Mouse (Mus musculus) limb, embryonic 14.5 days (tissue): Measurements from ENCODE around the gene 1500009C09Rik. TPM values are rescaled to one million over a fixed set of nuclear protein-coding genes. Genes with fewer than 3 reads are reported as not detected.

ENCODE experiments used
- ATAC-seq: fragments of 200-750 bp; cut with Nextera tagmentation; 2 replicates; pipeline ENCODE4 v1.8.0; 2017; ENCODE audit warnings: low read depth, moderate number of reproducible peaks, moderate TSS enrichment; ENCODE audit not compliant: low FRiP score
- DNase-seq: peaks from one replicate; pipeline ENCODE4 v3.0.0-alpha.2; 2015; ENCODE audit warnings: low spot score
- H3K27ac ChIP-seq: fragments of 300-500 bp; sonication (generic); replicated peaks from 2 replicates; pipeline ENCODE4 v1.5.1; 2014; ENCODE audit warnings: low read depth, mild to moderate bottlenecking, low read length, moderate library complexity, mixed read lengths
- H3K27me3 ChIP-seq: fragments of 300-500 bp; sonication (generic); 2 replicates; pipeline ENCODE4 v1.6.1; 2014; ENCODE audit warnings: low read length, mixed read lengths; ENCODE audit not compliant: control insufficient read depth, insufficient read depth
- H3K36me3 ChIP-seq: fragments of 300-500 bp; sonication (generic); 2 replicates; pipeline ENCODE4 v1.6.1; 2014; ENCODE audit warnings: mild to moderate bottlenecking, low read length, moderate library complexity, mixed read lengths; ENCODE audit not compliant: control insufficient read depth, insufficient read depth
- H3K4me1 ChIP-seq: fragments of 300-500 bp; sonication (generic); 2 replicates; pipeline ENCODE4 v1.6.1; 2014; ENCODE audit warnings: antibody characterized with exemption, low read length, mixed read lengths; ENCODE audit not compliant: control insufficient read depth, insufficient read depth
- H3K4me2 ChIP-seq: fragments of 300-500 bp; sonication (generic); replicated peaks from 2 replicates; pipeline ENCODE4 v1.6.1; 2014; ENCODE audit warnings: low read depth, mild to moderate bottlenecking, low read length, moderate library complexity; ENCODE audit not compliant: severe bottlenecking
- H3K4me3 ChIP-seq: fragments of 300-500 bp; sonication (generic); replicated peaks from 2 replicates; pipeline ENCODE4 v1.5.1; 2014; ENCODE audit warnings: low read length
- H3K9ac ChIP-seq: fragments of 300-500 bp; sonication (generic); 2 replicates; pipeline ENCODE4 v1.6.1; 2014; ENCODE audit warnings: mild to moderate bottlenecking, low read depth, low read length, moderate library complexity; ENCODE audit not compliant: severe bottlenecking
- H3K9me3 ChIP-seq: fragments of 300-500 bp; sonication (generic); 2 replicates; pipeline ENCODE4 v1.6.1; 2016; ENCODE audit warnings: low read length; ENCODE audit not compliant: control insufficient read depth
- POLR2A ChIP-seq: fragments of 200-500 bp; IDR thresholded peaks from 2 replicates; pipeline ENCODE4 v1.8.0; 2012; ENCODE audit warnings: inconsistent platforms, mild to moderate bottlenecking, moderate library complexity, borderline replicate concordance; ENCODE audit not compliant: insufficient read depth, insufficient read length; ENCODE audit errors: extremely low read depth
- WGBS: fragments of 180-500 bp; shearing (Covaris S2); extraction: QIAGEN DNeasy Blood & Tissue Kit; methylation state at CpG from one replicate; pipeline ENCODE4 v1.1.7; 2014; 5-methylcytosine and 5-hydroxymethylcytosine counted together
- polyA plus RNA-seq, 2 experiments: library from polyadenylated mRNA; depleted of rRNA in 1 of 2; stranded (reverse) in 1 of 2; unstranded in 1 of 2; fragments of >200 nt; fragmentation: Nextera tagmentation in 1 of 2; extraction: Ambion mirVana in 1 of 2; gene quantifications; 2 replicates each; pipeline versions ENCODE4 v1.2.1 to v1.2.3; 2012 to 2014

1500009C09Rik gene
- polyA plus RNA-seq, 2 experiments: 0.40 TPM; not detected in 1

DNA sequence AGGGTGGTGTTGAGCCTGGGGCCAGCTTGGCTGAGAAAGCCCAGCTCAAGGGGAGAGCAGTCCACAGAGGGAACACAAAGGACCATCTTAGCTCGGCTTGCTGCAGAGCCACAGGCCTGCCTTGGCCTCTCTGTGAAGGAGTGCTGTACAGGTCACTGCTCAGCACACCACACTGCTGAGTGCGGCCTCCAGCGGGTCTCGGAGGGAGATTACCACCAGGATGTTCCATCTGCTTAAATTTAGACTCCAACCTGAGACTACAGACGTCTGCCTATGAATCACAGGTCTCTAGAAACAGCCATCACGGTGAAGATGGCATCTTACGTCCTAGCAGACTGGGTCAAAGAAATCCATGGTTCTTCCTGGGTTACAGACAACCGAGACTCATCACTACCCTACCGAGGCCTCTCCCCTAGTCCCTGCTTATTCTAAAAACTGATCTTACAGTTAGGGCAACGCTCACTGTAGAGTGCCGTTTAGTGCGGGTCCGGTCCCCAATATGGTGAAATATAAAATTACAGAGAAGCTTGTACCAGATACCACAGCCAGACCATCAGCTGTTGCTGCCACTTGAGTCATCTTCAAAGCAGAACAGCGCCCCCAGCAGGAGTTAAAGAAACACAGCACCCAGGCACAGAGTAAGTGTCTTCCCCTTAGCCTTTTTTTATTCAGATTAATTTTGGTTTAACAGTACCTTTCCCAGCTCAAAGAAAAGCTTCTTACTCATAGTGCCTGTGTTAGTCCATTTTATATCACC lies 30.9 kb upstream of the 1500009C09Rik start:
- Histone ChIP-seq H3K4me2 (no peak overlapping the region), H3K4me1 (peaks cover 9% of the 10 kb centered on the region; the same call in 1 of the 2 replicates), H3K4me3 (no peak overlapping the region), H3K9ac (no peak overlapping the region), H3K27me3 (peaks cover 23% of the 10 kb centered on the region; the same call in 1 of the 2 replicates), H3K36me3 (no peaks in the 10 kb centered on the region), H3K9me3 (no peaks in the 10 kb centered on the region), H3K27ac (no peak overlapping the region)
- no peak for DNase-seq
- 67% methylated on average over 14 of the region's 14 CpGs for WGBS
- ATAC-seq: no peak
- TF ChIP-seq POLR2A: no peak

DNA sequence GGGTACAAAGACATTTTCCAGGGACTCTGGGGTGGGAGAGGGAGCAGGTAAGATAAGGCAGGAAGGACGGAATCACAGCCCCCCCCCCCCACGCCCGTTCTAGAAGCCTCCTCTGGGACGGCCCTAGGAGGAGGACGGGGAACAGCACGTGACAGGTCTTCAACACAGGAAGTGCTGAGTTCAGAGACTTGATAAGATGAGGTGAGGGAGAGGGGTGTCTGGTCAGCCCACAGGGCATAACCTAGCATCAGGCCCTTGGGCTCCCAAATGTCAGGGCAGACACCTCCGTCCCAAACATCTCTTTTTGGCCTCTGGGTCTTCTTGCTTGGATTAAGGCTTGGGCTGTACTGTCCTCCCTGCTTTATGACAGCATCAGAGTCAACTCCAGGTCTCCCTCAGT lies 28.9 kb upstream of the 1500009C09Rik start:
- TF ChIP-seq POLR2A: no peak
- H3K4me2 ChIP-seq: no peak overlapping the region
- no peaks in the 10 kb centered on the region for H3K36me3 ChIP-seq
- ATAC-seq: no peak
- H3K4me1 ChIP-seq: 0 out of 2 replicates have a peak, but pooled peaks cover 4% of the 10 kb centered on the region
- 45% methylated on average over 7 of the region's 7 CpGs for WGBS
- H3K4me3 ChIP-seq: no peak overlapping the region
- DNase-seq: no peak
- peaks cover 22% of the 10 kb centered on the region; the same call in 1 of the 2 replicates for H3K27me3 ChIP-seq
- no peak overlapping the region for H3K9ac ChIP-seq
- H3K27ac ChIP-seq: no peak overlapping the region
- H3K9me3 ChIP-seq: no peaks in the 10 kb centered on the region

DNA sequence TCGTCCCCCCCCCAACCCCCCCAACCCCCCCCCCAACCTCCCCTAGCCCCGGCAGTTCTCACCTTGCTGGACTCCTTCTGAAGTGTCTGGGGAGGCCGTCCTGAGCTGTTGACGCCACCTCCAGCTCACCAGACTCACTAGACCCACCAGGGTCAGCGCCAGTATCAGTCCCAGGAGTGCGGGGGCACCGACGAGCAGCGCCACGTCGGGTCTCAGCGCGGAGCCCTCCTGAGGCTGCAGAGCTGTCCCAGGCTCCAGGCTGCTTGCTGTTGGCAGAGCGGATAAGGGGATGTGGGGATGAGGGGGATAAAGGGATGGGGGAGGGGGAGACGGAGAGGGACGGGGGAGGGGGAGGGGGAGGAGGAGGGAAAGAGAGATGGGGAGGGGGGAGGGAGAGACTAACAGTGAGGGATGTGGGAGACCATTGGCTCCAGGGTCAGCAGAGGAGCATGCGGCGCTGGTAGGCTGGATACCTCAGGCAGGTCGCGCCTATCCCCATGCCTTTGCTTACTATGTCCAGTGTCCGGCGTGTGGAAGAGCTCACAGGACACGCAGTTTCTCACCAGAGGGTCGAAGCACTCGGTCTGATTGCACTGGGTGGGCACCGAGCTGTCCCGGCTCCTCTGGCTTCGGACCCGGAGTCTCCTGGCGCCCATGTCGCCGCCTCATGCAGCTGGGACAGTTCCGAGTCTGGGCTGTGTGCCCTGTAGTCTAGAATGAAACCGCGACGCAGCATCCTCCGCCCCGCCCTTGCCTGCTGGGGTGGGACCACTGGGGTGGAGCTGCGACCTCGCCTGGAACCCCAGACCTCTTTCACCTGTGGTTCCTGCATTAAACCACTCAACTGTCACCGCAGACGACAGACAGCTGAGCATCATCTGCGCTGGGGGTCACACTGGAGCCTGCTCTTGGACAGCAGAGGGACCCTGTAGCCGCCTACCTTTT lies 28.3 kb upstream of the 1500009C09Rik start, which contains the start of gene Tnfrsf13c:
Gene Tnfrsf13c (minus strand): TSS at position 713 of the 945 bp plus-strand sequence.
- no peak for TF ChIP-seq POLR2A
- H3K9ac ChIP-seq: peak within 1 kb of the TSS; percentile 16; the same call in 1 of the 2 replicates
- no peak within 1 kb of the TSS for H3K27ac ChIP-seq

DNA sequence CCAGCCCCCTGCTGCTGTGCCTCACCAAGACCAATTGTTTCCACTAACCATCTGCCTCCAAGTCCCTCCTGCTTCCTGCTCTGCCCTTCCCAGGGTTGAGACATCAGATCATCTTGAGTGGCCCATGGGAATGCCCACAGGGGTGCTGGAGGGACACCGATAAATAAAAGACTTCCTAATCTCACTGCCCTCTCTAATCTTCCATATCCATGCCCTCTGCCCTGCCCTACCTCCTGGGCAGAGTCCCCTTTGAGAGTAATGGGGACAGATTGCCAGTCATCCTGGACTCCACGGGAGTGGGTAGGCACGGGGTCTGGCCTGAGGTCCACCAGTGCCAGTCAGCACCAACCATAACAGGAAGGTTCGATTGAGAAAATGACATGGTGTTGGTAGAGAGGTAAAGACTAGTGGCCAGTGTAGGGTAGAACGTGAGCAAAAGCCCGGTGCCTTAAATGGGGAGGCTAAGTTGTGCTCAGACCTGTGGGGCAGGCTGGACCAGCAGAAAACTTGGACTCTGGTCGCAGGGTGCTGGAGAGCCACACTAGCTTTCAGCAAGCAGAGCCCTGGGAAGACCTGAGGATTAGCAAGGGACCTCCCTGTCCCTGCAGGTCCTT lies 27.5 kb upstream of the 1500009C09Rik start:
- TF ChIP-seq POLR2A: no peak
- Histone ChIP-seq H3K27me3 (peaks cover 22% of the 10 kb centered on the region; the same call in 1 of the 2 replicates), H3K9me3 (no peaks in the 10 kb centered on the region), H3K9ac (0 out of 2 replicates have a peak overlapping the region, but pooled peaks have one; percentile 16), H3K4me3 (peak overlapping the region; percentile 31), H3K27ac (no peak overlapping the region), H3K4me2 (peak overlapping the region; percentile 59), H3K36me3 (no peaks in the 10 kb centered on the region), H3K4me1 (0 out of 2 replicates have a peak, but pooled peaks cover 4% of the 10 kb centered on the region)
- no peak for ATAC-seq
- 38% methylated on average over 7 of the region's 7 CpGs for WGBS
- DNase-seq: no peak

More for the DNA sequence above, 28.3 kb upstream of the 1500009C09Rik start, which contains the start of gene Tnfrsf13c:
- Histone ChIP-seq H3K4me1 (0 out of 2 replicates have a peak, but pooled peaks cover 4% of the 10 kb centered on the region), H3K4me2 (peak within 1 kb of the TSS; percentile 59), H3K27me3 (peaks cover 22% of the 10 kb centered on the region; the same call in 1 of the 2 replicates), H3K4me3 (peak within 1 kb of the TSS; percentile 31), H3K9me3 (no peaks in the 10 kb centered on the region), H3K36me3 (no peaks in the 10 kb centered on the region)
- ATAC-seq: peak; percentile 39; the same call in 1 of the 2 replicates
- 4% methylated on average over 42 of the region's 44 CpGs for WGBS
- DNase-seq: no peak
